Mouse (Mus musculus) heart, embryonic 15.5 days (tissue): Measurements from ENCODE around the gene Apex2. TPM values are rescaled to one million over a fixed set of nuclear protein-coding genes. Genes with fewer than 3 reads are reported as not detected.

Experiments used
- ATAC-seq: fragments of 200-750 bp; cut with Nextera tagmentation; replicated peaks from 2 replicates; pipeline ENCODE4 v1.8.0; 2017; ENCODE audit warnings: low read depth, moderate TSS enrichment; ENCODE audit not compliant: insufficient number of reproducible peaks, insufficient read depth, low FRiP score
- H3K27ac ChIP-seq: fragments of 300-500 bp; sonication (generic); 2 replicates; pipeline ENCODE4 v1.5.1; 2015; ENCODE audit warnings: mild to moderate bottlenecking, inconsistent platforms
- H3K27me3 ChIP-seq: fragments of 300-500 bp; sonication (generic); 2 replicates; pipeline ENCODE4 v1.6.1; 2015; ENCODE audit warnings: inconsistent platforms
- H3K36me3 ChIP-seq: fragments of 300-500 bp; sonication (generic); 2 replicates; pipeline ENCODE4 v1.6.1; 2015; ENCODE audit warnings: mild to moderate bottlenecking, inconsistent platforms
- H3K4me1 ChIP-seq: fragments of 300-500 bp; sonication (generic); replicated peaks from 2 replicates; pipeline ENCODE4 v1.6.1; 2015; ENCODE audit warnings: inconsistent platforms
- H3K4me2 ChIP-seq: fragments of 300-500 bp; sonication (generic); 2 replicates; pipeline ENCODE4 v1.6.1; 2015; ENCODE audit warnings: inconsistent platforms, mild to moderate bottlenecking, moderate library complexity
- H3K4me3 ChIP-seq: fragments of 300-500 bp; sonication (generic); 2 replicates; pipeline ENCODE4 v1.5.1; 2015; ENCODE audit warnings: mild to moderate bottlenecking, inconsistent platforms
- H3K9ac ChIP-seq: fragments of 300-500 bp; sonication (generic); 2 replicates; pipeline ENCODE4 v1.6.1; 2015; ENCODE audit warnings: mild to moderate bottlenecking, inconsistent platforms
- H3K9me3 ChIP-seq: fragments of 300-500 bp; sonication (generic); replicated peaks from 2 replicates; pipeline ENCODE4 v1.6.1; 2016; ENCODE audit warnings: inconsistent platforms
- WGBS: fragments of 180-500 bp; shearing (Covaris S2); methylation state at CpG from one replicate; pipeline ENCODE4 v1.1.7; 2015; ENCODE audit warnings: mixed read lengths; 5-methylcytosine and 5-hydroxymethylcytosine counted together
- polyA plus RNA-seq: library from polyadenylated mRNA; unstranded; fragments of >200 nt; fragmentation: Nextera tagmentation; extraction: Ambion mirVana; gene quantifications from 2 replicates; pipeline ENCODE4 v1.2.1, GENCODE M21; 2015

Apex2 gene
- 10.0 and 13.0 TPM in 2 replicates for polyA plus RNA-seq

DNA sequence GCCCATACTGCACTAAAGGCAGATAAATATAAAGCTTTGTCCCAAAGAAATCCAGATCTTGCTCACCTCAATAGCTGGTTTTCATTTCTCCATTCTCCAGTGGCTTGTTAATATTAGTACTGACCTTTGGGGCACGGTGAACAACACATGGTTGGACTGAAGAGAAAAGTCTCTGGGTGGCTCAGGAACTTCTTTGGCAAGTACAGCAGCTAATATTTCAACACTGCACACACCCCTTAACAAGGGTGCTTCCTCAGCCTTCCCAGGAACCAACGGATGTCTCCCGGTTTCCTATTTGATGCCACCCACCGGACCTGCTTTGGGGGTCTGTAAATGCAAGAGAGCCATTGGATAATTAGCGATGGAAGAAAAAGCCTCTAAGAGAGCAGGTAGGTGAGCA, at the start of gene Apex2:
Gene Apex2 (minus strand): TSS at position 173 of the 400 bp plus-strand sequence.
- peak within 1 kb of the TSS; percentile 87; the same call in 1 of the 2 replicates for H3K27ac ChIP-seq

DNA sequence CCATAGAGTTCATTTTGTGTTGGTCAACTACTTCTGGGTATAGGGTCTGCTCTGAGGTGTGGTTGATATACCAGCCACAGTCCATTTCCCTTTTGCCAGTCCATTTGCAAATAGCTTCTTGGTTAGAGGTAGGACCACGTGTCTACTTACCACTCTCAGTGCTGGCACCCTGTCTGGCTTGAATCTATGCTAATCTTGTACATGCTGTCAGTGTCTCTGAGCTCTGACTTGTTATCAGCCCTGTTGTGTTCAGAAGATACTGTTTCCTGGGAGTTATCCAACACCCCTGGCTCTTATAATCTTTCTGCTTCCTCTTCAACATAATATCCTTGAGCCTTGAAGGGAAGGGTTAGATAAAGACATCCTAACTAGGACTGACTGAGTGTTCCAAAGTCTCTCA, 46.8 kb upstream of the Apex2 start:
- H3K9me3 ChIP-seq = no peaks in the 10 kb centered on the region
- no peak overlapping the region for H3K4me3 ChIP-seq
- no peaks in the 10 kb centered on the region for H3K4me1 ChIP-seq
- no peak overlapping the region for H3K9ac ChIP-seq
- no peak for ATAC-seq
- no peak overlapping the region for H3K4me2 ChIP-seq
- no peaks in the 10 kb centered on the region for H3K27me3 ChIP-seq
- WGBS = 25% methylated on average over 1 of the region's 1 CpGs
- no peaks in the 10 kb centered on the region for H3K36me3 ChIP-seq
- no peak overlapping the region for H3K27ac ChIP-seq

More for the DNA sequence above, at the start of gene Apex2:
- 73% methylated on average over 5 of the region's 5 CpGs for WGBS
- Histone ChIP-seq H3K4me1 (0 out of 2 replicates have a peak, but pooled peaks cover 3% of the 10 kb centered on the region), H3K36me3 (no peaks in the 10 kb centered on the region), H3K27me3 (no peaks in the 10 kb centered on the region), H3K4me2 (peak within 1 kb of the TSS; percentile 75), H3K9me3 (no peaks in the 10 kb centered on the region), H3K4me3 (peak within 1 kb of the TSS; percentile 63), H3K9ac (no peak within 1 kb of the TSS)
- ATAC-seq = no peak

DNA sequence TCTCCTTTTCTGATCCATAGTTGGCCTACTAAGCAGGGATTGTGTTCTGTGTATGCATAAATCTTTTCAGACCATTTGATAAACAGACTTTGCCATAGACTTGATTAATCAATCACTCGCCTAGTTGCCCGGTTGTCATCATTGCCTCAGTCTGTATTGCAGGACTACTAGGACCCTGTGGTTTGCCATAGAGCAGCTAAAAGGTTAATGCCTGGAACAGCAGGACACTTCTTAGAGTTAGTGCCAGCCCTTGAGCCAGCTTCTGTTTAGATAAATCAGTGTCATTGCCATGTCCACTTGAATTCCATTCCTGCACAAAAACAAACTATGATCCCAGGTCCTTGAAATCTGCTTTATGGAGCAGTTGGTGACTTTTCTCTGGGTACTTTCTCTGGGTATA, 9.2 kb upstream of the Apex2 start:
- no peak overlapping the region for H3K27ac ChIP-seq
- ATAC-seq = no peak
- no peak overlapping the region for H3K9ac ChIP-seq
- no peaks in the 10 kb centered on the region for H3K36me3 ChIP-seq
- no peak overlapping the region for H3K4me2 ChIP-seq
- no peaks in the 10 kb centered on the region for H3K4me1 ChIP-seq
- H3K4me3 ChIP-seq = no peak overlapping the region
- H3K27me3 ChIP-seq = no peaks in the 10 kb centered on the region
- WGBS = 71% methylated on average over 2 of the region's 2 CpGs
- H3K9me3 ChIP-seq = no peaks in the 10 kb centered on the region

DNA sequence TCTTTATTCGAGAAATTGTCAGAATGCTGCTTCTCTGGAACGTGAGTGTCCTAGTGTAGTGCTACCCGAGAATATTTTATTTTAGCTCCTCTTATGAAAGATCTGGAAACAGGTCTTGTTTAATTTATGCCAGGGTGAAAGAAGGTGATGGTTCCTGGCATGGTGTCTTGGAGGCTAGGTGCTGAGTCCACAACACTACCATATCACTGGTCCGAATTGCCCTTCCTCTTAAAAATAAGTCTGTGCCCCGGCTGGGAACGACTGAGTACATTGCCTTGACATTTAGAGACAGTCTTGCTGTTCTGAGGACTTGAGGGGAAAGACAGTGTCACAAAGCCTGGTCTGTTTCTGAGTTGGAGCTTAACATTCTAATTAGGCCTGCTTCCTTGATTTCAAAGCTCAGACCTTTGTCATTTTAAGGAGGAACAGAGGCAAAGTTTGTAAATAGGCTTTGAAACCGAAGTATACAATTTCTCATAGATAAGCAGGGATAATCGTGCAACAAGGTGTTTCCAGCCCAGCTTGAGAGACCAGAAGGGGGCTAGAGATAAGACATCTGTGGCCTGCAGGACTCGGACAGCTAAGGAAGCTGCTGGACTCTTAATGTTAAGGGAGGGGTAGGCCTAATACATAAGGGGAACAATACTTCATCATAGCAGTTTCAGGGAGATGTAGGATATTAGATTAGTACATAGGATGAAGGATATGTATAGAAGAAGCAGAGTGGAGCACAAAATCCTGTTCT, 5.5 kb upstream of the Apex2 start:
- no peak overlapping the region for H3K4me2 ChIP-seq
- H3K9me3 ChIP-seq = no peaks in the 10 kb centered on the region
- H3K4me1 ChIP-seq = 0 out of 2 replicates have a peak, but pooled peaks cover 3% of the 10 kb centered on the region
- H3K9ac ChIP-seq = no peak overlapping the region
- 66% methylated on average over 9 of the region's 9 CpGs for WGBS
- H3K36me3 ChIP-seq = no peaks in the 10 kb centered on the region
- no peak for ATAC-seq
- no peak overlapping the region for H3K4me3 ChIP-seq
- no peaks in the 10 kb centered on the region for H3K27me3 ChIP-seq
- H3K27ac ChIP-seq = no peak overlapping the region

DNA sequence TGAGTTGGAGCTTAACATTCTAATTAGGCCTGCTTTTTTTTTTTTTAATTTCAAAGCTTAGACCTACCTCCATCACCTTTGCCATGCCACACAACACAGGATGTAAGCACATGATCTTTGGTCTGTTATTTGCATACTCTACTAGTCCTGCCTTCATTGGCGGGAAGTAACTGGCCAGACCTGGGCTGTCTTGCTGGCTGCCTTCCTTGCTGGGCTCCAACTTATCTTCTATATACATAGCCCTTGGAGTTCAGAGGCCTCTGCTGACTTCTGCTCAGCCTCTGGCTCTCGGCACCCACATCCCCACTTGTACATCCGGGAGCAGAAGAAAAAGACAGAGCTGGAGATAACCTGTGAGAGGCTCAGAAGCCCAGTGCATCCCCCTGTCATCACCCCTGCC, 4.5 kb upstream of the Apex2 start:
- Histone ChIP-seq H3K4me2 (no peak overlapping the region), H3K4me3 (no peak overlapping the region), H3K4me1 (0 out of 2 replicates have a peak, but pooled peaks cover 3% of the 10 kb centered on the region), H3K36me3 (no peaks in the 10 kb centered on the region), H3K9me3 (no peaks in the 10 kb centered on the region), H3K27me3 (no peaks in the 10 kb centered on the region), H3K9ac (no peak overlapping the region), H3K27ac (no peak overlapping the region)
- ATAC-seq = no peak
- 58% methylated on average over 3 of the region's 3 CpGs for WGBS

DNA sequence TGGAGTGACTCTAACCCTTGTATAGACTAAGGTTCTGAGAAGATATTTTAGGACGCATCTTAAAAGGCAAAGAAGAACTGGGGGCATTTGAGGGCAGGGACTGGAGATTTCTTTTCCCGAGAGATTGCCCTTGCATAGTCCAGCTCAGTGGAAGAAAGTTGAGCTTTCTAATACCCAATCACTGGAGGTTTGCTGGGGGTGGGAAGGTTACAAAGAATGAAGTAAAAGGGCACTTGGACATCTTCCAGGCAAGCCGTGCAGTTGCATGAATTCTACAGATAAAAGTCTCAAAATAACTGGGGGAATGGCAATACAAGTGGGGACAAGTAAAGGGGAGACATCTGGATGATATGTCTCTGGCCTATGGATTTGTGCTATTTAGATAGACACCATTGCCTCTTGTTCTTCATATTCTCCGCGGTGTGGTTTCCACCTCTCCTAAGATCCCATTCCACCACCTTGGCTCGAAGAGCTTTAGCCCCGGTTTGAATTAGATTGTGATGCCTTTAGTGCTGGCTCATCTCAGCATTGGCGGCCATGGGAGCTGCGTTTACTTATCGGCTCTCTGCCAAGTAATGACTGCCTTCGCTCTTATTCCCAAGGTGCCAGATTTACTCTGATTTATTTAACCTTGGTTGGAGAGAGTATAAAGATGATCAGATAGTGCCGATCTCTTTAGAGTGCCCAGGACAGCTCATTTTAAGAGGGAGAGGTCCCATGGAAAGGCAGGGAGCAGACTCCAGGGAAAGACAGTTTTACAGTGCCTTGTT, 3.8 kb upstream of the Apex2 start:
- H3K27ac ChIP-seq = no peak overlapping the region
- 0 out of 2 replicates have a peak, but pooled peaks cover 3% of the 10 kb centered on the region for H3K4me1 ChIP-seq
- H3K27me3 ChIP-seq = no peaks in the 10 kb centered on the region
- no peak overlapping the region for H3K4me3 ChIP-seq
- no peak for ATAC-seq
- no peaks in the 10 kb centered on the region for H3K36me3 ChIP-seq
- H3K9me3 ChIP-seq = no peaks in the 10 kb centered on the region
- 67% methylated on average over 12 of the region's 12 CpGs for WGBS
- H3K4me2 ChIP-seq = no peak overlapping the region
- H3K9ac ChIP-seq = no peak overlapping the region

DNA sequence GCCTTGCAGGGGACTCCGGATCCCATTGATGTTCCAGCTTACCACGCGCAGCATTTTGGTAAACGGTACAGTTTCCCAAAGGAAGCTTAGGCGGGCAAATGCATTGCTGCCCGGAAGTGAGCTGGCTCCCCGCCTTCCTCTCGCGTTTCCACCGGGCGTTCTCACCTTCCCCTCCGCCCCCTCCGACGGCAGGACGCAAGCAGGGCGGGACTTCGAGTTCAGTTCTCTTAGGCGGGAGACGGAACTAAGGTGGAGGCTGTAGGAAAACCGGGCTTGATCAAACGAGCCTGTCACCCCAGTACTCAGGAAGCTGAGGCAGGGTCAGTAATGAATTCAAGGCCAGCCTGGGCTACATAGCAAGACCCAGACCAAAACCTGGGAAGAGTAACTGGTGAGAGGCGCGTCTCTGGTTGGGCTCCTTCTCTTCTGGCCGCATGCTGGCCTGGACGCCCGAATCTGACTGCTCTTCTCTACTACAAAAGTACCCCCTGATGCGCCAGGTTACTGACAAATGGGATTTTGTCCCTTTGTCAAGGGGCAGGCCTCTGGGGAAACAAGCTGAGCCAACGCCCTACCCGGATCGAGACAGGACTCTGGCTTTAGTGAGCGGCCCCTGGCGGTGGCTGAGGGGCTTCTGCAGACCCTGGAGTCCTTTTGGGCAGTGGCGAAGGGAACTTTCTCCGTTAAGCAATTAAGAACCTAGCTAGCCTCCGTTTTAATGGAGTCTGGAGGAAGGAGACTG, 1.5 kb downstream of the Apex2 start, which contains the start of gene Pfkfb1:
Gene Pfkfb1 (plus strand): TSS at position 207 of the 742 bp plus-strand sequence.
- Histone ChIP-seq H3K4me3 (peak within 1 kb of the TSS; percentile 63), H3K9me3 (no peaks in the 10 kb centered on the region), H3K4me1 (0 out of 2 replicates have a peak, but pooled peaks cover 1% of the 10 kb centered on the region), H3K4me2 (peak within 1 kb of the TSS; percentile 75), H3K27ac (peak within 1 kb of the TSS; percentile 87), H3K36me3 (no peaks in the 10 kb centered on the region), H3K9ac (peak within 1 kb of the TSS; percentile 64), H3K27me3 (no peaks in the 10 kb centered on the region)
- peak; percentile 88 for ATAC-seq
- WGBS = 17% methylated on average over 35 of the region's 35 CpGs

DNA sequence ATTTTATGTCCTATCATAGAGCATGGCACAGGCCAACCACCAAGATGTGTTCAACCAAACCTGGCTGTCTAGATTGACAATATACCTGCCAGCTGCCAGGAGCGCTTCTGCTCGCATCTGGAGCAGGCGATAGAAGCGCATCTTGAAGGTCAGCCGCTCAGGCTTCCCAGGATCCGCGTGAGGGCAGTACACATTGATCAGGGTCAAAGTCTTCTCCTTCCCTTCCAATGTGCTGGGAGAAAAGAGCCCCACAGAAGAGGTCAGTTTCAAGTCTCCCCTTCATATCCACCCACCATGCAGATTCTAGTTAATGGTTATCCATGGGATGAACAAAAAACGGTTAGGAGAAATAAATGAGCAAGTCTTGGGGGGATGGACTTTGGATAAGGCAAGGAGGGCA, 4.6 kb downstream of the Apex2 start:
- Histone ChIP-seq H3K27me3 (no peaks in the 10 kb centered on the region), H3K4me1 (no peaks in the 10 kb centered on the region), H3K4me3 (no peak overlapping the region), H3K9ac (no peak overlapping the region), H3K27ac (no peak overlapping the region), H3K36me3 (no peaks in the 10 kb centered on the region), H3K9me3 (no peaks in the 10 kb centered on the region), H3K4me2 (no peak overlapping the region)
- ATAC-seq = no peak
- 91% methylated on average over 8 of the region's 8 CpGs for WGBS

DNA sequence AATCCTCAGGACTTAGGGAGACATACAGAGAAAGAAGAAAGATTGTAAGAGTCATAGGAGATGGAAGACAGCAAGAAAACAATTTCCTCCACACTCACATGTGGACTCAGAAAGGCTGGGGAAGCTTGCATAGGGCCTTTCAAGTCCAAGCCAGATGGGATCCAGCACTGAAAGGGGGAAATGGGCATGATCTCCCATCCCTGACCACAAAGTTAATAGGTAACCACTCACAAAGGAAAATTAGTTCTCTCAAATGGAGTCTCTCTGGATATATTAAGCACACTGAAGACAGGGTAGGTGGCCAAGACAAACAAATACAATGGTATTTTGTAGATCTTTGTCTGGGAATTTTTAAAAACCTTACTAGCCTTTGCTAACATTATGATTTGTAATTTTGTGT, 7.7 kb downstream of the Apex2 start:
- H3K27me3 ChIP-seq = no peaks in the 10 kb centered on the region; the same call in 1 of the 2 replicates
- H3K4me3 ChIP-seq = no peak overlapping the region
- no peaks in the 10 kb centered on the region for H3K9me3 ChIP-seq
- H3K36me3 ChIP-seq = no peaks in the 10 kb centered on the region
- ATAC-seq = no peak
- H3K4me2 ChIP-seq = no peak overlapping the region
- H3K9ac ChIP-seq = no peak overlapping the region
- H3K4me1 ChIP-seq = no peaks in the 10 kb centered on the region
- H3K27ac ChIP-seq = no peak overlapping the region

DNA sequence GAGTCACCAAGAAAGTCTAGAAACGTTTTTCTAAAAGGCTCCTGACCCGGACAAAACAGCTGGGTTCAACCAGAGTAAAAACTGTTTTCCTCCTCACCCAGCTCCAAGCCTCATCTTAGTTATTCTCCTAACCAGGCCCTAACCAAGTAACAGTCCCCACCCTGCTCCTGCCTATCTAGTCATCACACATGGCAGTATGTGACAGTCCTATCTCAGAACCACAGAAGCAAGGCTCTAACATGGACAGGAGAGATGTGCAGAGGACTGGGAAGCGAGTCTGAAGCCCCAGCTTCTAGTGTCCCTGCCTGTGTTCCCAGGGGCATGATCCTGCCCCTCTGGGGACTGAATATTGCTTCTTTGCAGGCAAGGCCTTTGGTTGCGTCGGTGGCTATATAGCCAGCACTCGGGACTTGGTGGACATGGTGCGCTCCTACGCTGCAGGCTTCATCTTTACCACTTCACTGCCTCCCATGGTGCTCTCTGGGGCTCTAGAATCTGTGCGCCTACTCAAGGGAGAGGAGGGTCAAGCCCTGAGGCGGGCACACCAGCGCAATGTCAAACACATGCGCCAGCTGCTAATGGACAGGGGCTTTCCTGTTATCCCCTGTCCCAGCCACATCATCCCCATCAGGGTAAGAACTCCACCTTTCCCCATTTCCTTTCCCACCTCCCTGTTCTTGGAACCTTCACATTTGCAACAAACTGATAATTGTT, 24.9 kb downstream of the Apex2 start:
- 77% methylated on average over 12 of the region's 12 CpGs for WGBS
- Histone ChIP-seq H3K9me3 (no peaks in the 10 kb centered on the region), H3K4me2 (no peak overlapping the region), H3K9ac (no peak overlapping the region), H3K36me3 (no peaks in the 10 kb centered on the region), H3K4me1 (no peaks in the 10 kb centered on the region), H3K4me3 (no peak overlapping the region), H3K27me3 (no peaks in the 10 kb centered on the region), H3K27ac (no peak overlapping the region)
- no peak for ATAC-seq
